Mouse (Mus musculus) megakaryocyte, embryonic 14.5 days (primary cell): ENCODE results near the gene Rab3c. TPM values are rescaled to one million over a fixed set of nuclear protein-coding genes. Genes with fewer than 3 reads are reported as not detected.
A peak's percentile ranks its signal among the peaks of the same experiment; 100 is the strongest.

Source experiments
- H3K27me3 ChIP-seq: replicated peaks from 2 replicates; pipeline ENCODE3; 2012; ENCODE audit warnings: inconsistent platforms
- H3K36me3 ChIP-seq: replicated peaks from 2 replicates; pipeline ENCODE3; 2012; ENCODE audit warnings: low read length, inconsistent platforms, mixed read lengths
- H3K4me1 ChIP-seq: 2 replicates; pipeline ENCODE4 v1.6.1; 2012; ENCODE audit warnings: inconsistent platforms
- H3K4me3 ChIP-seq: replicated peaks from 2 replicates; pipeline ENCODE3; 2012; ENCODE audit warnings: moderate library complexity, mild to moderate bottlenecking, inconsistent platforms
- H3K9me3 ChIP-seq: 2 replicates; pipeline ENCODE4 v1.6.1; 2012; ENCODE audit warnings: inconsistent platforms
- FLI1 ChIP-seq: IDR thresholded peaks from 2 replicates; pipeline ENCODE4 v1.6.1; 2012; ENCODE audit warnings: low read length, inconsistent platforms, mixed read lengths
- GATA1 ChIP-seq: IDR thresholded peaks from 3 replicates; pipeline ENCODE4 v1.6.1; 2012; ENCODE audit warnings: mixed read lengths, low read length, inconsistent platforms, borderline replicate concordance
- polyA plus RNA-seq: library from polyadenylated mRNA; stranded (reverse); fragments of >175 nt; gene quantifications from 2 replicates; pipeline ENCODE4 v1.2.3, GENCODE M21; 2012; ENCODE audit warnings: low replicate concordance; ENCODE audit not compliant: insufficient read depth

The Rab3c gene
- polyA plus RNA-seq, 1 experiment, result not detected

DNA sequence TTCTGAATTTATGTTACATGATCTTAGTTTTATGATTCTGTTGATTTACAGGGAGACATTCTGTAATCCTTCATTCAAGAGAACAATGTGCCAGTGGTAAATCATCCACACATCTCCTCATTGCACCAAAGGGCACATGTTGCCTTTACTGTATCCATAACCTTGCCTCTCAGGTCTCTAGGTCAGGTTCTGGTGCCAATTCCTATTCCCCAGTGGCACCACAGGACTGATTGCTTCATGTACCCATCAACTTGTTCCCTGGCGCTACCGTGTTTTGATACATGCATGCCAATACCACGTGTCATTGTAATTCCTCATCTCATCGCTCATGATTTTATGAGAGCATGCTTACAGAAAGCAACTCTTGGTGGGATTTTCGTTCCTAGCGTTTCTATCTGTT is 167.1 kb downstream of the Rab3c start:
- no peak overlapping the region for H3K4me3 ChIP-seq
- no peaks in the 10 kb centered on the region for H3K4me1 ChIP-seq
- H3K9me3 ChIP-seq, result no peaks in the 10 kb centered on the region
- H3K27me3 ChIP-seq, result no peaks in the 10 kb centered on the region
- TF ChIP-seq GATA1 (no peak), FLI1 (no peak)
- H3K36me3 ChIP-seq, result no peaks in the 10 kb centered on the region

DNA sequence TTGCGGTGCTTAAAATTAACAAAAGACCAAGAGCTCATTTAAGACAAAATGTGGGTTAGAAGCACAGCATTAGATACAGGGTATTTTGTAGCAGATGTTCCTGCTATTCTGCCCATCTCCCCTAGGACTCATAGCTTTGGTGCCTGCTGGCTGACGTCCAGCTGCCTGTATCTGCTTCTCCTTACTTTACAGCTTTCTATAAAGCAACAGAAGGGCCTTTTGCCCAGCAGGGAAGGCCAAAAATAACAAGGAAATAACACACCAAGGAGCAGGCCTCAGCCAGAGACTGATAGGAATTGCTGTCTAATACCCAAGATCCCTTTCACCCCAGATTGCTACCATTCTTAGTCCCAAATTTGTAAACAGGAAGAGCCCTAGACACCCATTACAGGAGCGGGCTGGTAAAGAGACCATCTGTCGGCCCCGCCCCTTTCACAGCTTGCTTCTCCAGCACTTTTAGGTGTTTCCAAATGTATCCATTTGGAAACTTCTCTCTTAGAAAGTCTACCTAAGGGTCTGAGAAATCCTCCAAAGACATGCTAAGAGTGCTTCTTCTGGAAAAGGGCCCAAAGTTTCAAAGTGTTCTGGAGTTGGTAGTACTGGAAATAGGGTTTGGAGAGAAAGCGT is 183.3 kb downstream of the Rab3c start:
- no peak for TF ChIP-seq FLI1
- H3K4me1 ChIP-seq, result no peaks in the 10 kb centered on the region
- no peaks in the 10 kb centered on the region for H3K36me3 ChIP-seq
- no peaks in the 10 kb centered on the region for H3K9me3 ChIP-seq
- no peak overlapping the region for H3K4me3 ChIP-seq
- H3K27me3 ChIP-seq, result no peaks in the 10 kb centered on the region

DNA sequence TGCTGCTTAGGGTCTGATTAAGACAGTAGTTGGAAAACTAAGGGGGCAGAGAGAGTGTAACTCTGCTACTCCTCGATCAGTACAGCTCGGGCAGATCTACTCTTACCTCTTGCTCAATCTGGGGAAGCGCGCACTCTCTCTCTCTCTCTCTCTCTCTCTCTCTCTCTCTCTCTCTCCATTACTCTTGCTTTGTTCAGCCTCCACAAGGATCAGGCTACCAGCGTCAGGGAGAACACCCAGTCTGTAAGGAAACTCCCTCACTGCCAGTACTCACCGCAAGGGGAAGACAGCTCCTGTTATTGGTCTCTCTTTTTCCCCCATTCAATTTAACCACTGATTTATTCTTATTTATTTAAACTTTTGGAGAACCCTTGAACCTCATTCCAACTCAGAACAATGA is 185.8 kb downstream of the Rab3c start:
- no peaks in the 10 kb centered on the region for H3K27me3 ChIP-seq
- no peak for TF ChIP-seq FLI1
- no peak for TF ChIP-seq GATA1
- H3K4me1 ChIP-seq, result no peaks in the 10 kb centered on the region
- H3K9me3 ChIP-seq, result no peaks in the 10 kb centered on the region
- no peaks in the 10 kb centered on the region for H3K36me3 ChIP-seq
- H3K4me3 ChIP-seq, result no peak overlapping the region

DNA sequence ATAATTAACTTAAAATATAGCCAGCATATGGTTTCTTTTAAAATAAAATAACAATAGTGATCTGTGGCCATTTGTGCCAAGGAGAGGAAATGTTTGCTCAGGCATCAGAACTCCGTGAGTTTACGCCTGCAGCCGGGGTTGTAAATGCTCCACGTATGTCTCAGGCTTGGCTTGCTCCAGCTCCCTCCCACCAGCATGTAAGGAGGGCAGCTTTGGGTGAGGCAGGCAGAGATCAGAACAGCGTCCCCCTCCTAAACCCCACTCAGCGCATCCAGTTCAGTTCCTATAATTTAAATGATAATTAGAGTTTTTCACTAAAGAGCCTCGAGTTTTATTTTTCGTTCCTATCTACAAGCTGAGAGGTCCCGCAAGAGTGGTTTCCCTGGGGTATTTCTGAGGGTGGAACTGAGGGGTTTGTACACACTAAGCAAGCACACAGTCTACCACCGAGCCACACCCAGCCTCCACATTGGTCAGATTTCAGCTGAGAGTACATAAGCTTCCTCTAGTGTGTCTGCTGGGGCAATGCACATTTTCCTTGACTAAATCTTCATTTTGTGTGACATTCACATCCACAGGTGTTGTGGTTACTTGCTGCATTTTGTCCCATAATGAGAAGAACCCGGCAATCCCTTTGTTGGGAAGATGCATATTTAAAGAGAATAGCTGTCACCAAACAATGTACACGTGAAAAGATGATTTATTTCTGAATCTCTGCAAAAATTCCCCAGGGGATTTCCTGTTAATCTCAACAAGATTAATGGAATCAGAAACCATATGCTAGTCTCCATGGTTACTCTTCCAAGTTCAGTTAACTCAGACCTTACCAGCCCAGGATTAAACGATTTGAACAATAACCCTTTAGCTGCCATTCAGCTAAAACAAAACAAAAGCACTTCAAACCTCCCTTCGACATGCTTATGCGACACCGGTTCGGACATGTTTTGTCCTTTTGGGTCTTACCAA is 186.8 kb downstream of the Rab3c start:
- no peak for TF ChIP-seq FLI1
- no peak for TF ChIP-seq GATA1

DNA sequence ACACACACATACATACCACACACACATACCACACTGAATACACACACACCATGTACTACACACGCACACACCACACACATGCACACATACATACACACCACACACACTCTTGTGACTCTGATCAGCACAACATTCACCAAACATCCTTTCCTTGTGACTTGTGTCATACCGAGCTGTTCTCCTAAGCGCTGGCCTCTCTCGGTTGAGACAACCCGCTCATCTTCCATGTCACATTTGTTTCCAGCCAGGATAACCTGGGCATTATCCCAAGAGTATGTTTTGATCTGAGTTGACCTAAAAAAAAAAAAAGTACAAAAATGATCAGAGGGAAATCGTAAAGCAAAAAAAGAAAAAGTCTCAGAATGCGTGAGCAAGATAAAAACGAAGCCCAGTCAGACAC is 196.8 kb downstream of the Rab3c start:
- H3K27me3 ChIP-seq, result no peaks in the 10 kb centered on the region
- no peaks in the 10 kb centered on the region for H3K9me3 ChIP-seq
- TF ChIP-seq GATA1, result no peak
- TF ChIP-seq FLI1, result no peak
- H3K4me1 ChIP-seq, result no peaks in the 10 kb centered on the region
- H3K36me3 ChIP-seq, result no peaks in the 10 kb centered on the region
- peak overlapping the region; percentile 62 for H3K4me3 ChIP-seq

More for the DNA sequence above, 186.8 kb downstream of the Rab3c start:
- Histone ChIP-seq H3K9me3 (no peaks in the 10 kb centered on the region), H3K4me3 (no peak overlapping the region), H3K4me1 (no peaks in the 10 kb centered on the region), H3K36me3 (no peaks in the 10 kb centered on the region), H3K27me3 (no peaks in the 10 kb centered on the region)

DNA sequence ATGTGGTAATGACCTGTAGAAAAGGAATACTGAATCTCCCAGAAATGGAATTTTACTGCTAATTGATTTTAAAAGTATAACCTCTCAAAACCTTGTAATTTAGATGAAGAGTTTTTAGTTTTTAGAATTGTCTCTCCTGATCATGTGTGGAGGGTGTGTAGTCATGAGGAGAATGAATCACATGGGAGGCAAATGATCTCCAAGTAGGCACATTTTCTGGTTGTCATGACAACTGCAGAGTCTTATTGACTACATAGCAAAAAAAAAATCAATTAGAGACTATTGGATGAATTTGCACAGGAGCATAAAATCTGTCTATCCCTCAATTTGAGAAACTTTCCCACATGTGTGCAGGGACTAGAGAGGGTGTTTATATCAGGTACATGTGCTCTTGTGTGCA is 199.6 kb downstream of the Rab3c start:
- Histone ChIP-seq H3K4me1 (no peaks in the 10 kb centered on the region), H3K36me3 (no peaks in the 10 kb centered on the region), H3K9me3 (peaks cover 5% of the 10 kb centered on the region; the same call in 1 of the 2 replicates), H3K4me3 (no peak overlapping the region), H3K27me3 (no peaks in the 10 kb centered on the region)
- no peak for TF ChIP-seq FLI1

DNA sequence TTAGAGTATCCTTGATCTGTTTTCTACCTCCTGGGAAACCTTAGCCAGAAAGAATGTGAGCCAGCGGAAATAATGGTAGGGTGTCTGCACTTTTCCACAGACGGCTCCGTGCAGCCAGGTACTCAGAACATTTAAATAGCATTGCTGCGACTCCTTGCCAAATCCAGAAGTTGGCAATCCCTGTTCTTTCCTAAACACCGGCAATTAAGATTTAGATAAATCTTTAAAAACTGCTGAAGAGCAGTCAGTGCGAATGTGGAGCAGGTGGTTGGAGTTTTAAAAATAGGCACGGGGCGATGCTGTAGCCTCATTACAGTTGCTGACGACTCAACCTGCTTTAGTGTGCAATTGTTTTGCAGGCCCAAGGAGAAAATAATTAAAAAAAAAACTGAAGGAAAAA is 205.2 kb downstream of the Rab3c start:
- H3K27me3 ChIP-seq, result no peaks in the 10 kb centered on the region
- peaks cover 5% of the 10 kb centered on the region; the same call in 1 of the 2 replicates for H3K9me3 ChIP-seq
- no peaks in the 10 kb centered on the region for H3K36me3 ChIP-seq
- TF ChIP-seq FLI1 (no peak), GATA1 (no peak)
- H3K4me3 ChIP-seq, result no peak overlapping the region
- H3K4me1 ChIP-seq, result no peaks in the 10 kb centered on the region

DNA sequence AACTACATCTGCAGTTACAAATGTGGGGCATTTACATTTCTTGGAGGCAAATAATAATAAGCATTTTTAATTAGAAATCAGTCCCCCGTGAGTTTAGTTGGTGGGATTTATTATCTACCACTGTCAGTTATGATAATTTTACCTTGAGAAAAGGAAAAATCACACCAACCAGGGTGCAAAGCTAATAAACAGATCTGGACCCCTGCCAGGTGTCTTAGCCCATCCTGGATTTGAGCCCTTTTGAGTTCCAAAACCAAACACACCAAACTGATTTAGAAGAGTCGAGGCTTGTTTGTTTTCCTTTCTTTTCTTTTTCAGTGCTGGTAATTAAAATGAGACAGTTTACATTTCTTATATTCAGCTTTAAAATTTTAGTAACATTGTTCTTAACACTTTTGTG is 206.6 kb downstream of the Rab3c start:
- Histone ChIP-seq H3K36me3 (no peaks in the 10 kb centered on the region), H3K9me3 (peaks cover 5% of the 10 kb centered on the region; the same call in 1 of the 2 replicates), H3K4me3 (no peak overlapping the region), H3K27me3 (no peaks in the 10 kb centered on the region), H3K4me1 (no peaks in the 10 kb centered on the region)
- no peak for TF ChIP-seq GATA1
- no peak for TF ChIP-seq FLI1

DNA sequence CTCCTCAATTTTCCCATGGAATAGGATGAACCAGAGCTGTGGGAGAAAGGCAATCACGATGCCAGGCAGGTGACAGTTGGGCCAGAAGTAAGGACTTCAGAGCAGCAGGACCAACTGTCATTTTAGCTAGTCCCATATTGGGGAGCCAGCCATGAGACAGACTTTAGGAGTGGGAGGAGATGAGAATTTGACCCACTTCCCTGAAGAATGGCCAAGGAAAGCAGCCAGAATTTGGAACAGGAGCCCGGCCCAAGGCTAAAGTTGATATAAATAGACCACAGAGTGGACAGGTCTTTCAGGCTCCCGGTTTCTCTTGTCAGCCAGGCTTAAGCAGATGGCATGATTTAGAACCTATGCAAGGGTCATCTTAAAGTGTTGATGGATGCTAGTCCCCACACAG is 213.6 kb downstream of the Rab3c start:
- no peaks in the 10 kb centered on the region for H3K36me3 ChIP-seq
- no peaks in the 10 kb centered on the region for H3K4me1 ChIP-seq
- peaks cover 7% of the 10 kb centered on the region for H3K27me3 ChIP-seq
- no peak overlapping the region for H3K4me3 ChIP-seq
- TF ChIP-seq FLI1, result no peak
- TF ChIP-seq GATA1, result no peak
- no peaks in the 10 kb centered on the region for H3K9me3 ChIP-seq

DNA sequence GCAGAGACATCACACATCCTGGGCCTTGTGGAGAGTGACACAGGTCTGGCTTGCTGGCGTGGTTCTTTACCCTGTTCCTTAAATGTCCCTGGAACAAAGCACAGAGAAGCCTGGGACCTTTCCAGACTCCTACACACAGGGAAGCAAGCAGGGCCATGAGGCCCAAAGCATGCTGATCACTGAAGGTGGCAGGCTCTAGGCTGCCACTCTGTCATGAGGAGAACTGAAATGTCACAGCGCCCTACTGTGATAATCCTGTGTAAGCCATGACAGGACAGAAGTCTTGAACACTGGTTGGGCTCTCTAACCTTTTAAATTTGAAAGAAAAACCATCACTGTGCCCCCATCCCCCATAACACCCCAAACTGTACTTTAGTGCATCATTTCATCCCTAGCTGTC is 214.1 kb downstream of the Rab3c start:
- no peaks in the 10 kb centered on the region for H3K36me3 ChIP-seq
- no peaks in the 10 kb centered on the region for H3K4me1 ChIP-seq
- no peak overlapping the region for H3K4me3 ChIP-seq
- no peaks in the 10 kb centered on the region for H3K9me3 ChIP-seq
- H3K27me3 ChIP-seq, result peaks cover 7% of the 10 kb centered on the region
- TF ChIP-seq GATA1 (no peak), FLI1 (no peak)
